Mouse (Mus musculus) heart, postnatal 14 days (tissue): Measurements from ENCODE around the gene Ap1g1. TPM values are rescaled to one million over a fixed set of nuclear protein-coding genes. Genes with fewer than 3 reads are reported as not detected.
A peak's percentile ranks its signal among the peaks of the same experiment; 100 is the strongest.
"Not testable (repeated sequence)": the region's sequence is repeated elsewhere in the genome, so short reads cannot be mapped to it uniquely, and the experiment has no call there.

ENCODE experiments used
- DNase-seq, 2 experiments: peaks; one replicate each; pipeline ENCODE4 v3.0.0; 2021 to 2022
- intact Hi-C: fragments of 180-260 bp; cut with DNase I; formaldehyde crosslinking; loops from one replicate; pipeline ENCODE4 v1.15.1; 2025
- total RNA-seq, 2 experiments: library from RNA; stranded (reverse); gene quantifications; 2 replicates each; pipeline ENCODE4 v1.2.3; 2021

Gene Ap1g1
- total RNA-seq, 2 experiments from 2014 or later, result 43.0 to 45.3 TPM

- DNase-seq, result no peak
- intact Hi-C loops, result no loop called here
Measured at GRCm38 (mm10) chr8:109854522-109854921, 76.2 kb downstream of the Ap1g1 start.

GRCm38 (mm10) chr8:109855451-109855850 is 77.1 kb downstream of the Ap1g1 start:
- no peak for DNase-seq
- intact Hi-C loops, result no loop called here

- peak; percentile 21 to 34 for DNase-seq
- intact Hi-C loops, result no loop called here
Measured at GRCm38 (mm10) chr8:109863398-109863797, 85.0 kb downstream of the Ap1g1 start.

GRCm38 (mm10) chr8:109864798-109865197 is 86.4 kb downstream of the Ap1g1 start:
- DNase-seq, result no peak
- intact Hi-C loops, result loop anchor here (5.0 kb wide), 1 partner anchor 87 kb away; the partner anchor contains the start of gene Ap1g1

- intact Hi-C loops, result loop anchor here (5.0 kb wide), 1 partner anchor 88 kb away; the partner anchor contains the start of gene Ap1g1
- no peak for DNase-seq
Measured at GRCm38 (mm10) chr8:109865536-109865935, 87.2 kb downstream of the Ap1g1 start.

- intact Hi-C loops, result loop anchor here (5.0 kb wide), 1 partner anchor 89 kb away; the partner anchor contains the start of gene Ap1g1
- no peak for DNase-seq
Measured at GRCm38 (mm10) chr8:109866690-109867089, 88.3 kb downstream of the Ap1g1 start.

- DNase-seq, result peak; percentile 98 to 99
- intact Hi-C loops, result loop anchor here (5.0 kb wide), 1 partner anchor 91 kb away; the partner anchor contains the start of gene Ap1g1
Measured at GRCm38 (mm10) chr8:109868003-109868679, 89.8 kb downstream of the Ap1g1 start, which contains the start of gene Phlpp2. Phlpp2 (plus strand) TSS chr8:109868542.

- no peak for DNase-seq
- intact Hi-C loops, result loop anchor here (5.0 kb wide), 1 partner anchor 92 kb away; the partner anchor contains the start of gene Ap1g1
Measured at GRCm38 (mm10) chr8:109868680-109869361, 90.5 kb downstream of the Ap1g1 start.

- DNase-seq, result no peak
- intact Hi-C loops, result loop anchor here (10.0 kb wide), 1 partner anchor 204 kb away; the partner anchor contains the start of gene Zfp612
Measured at GRCm38 (mm10) chr8:109871056-109871455, 92.7 kb downstream of the Ap1g1 start.

GRCm38 (mm10) chr8:109873800-109874199 is 95.4 kb downstream of the Ap1g1 start:
- intact Hi-C loops, result loop anchor here (10.0 kb wide), 1 partner anchor 201 kb away; the partner anchor contains the start of gene Zfp612
- not testable (repeated sequence) for DNase-seq

GRCm38 (mm10) chr8:109880012-109880662 is 101.8 kb downstream of the Ap1g1 start:
- intact Hi-C loops, result no loop called here
- DNase-seq, result peak in 1 of 2 experiments; percentile 4

GRCm38 (mm10) chr8:109885294-109885693 is 106.9 kb downstream of the Ap1g1 start:
- intact Hi-C loops, result no loop called here
- DNase-seq, result no peak

- DNase-seq, result no peak
- intact Hi-C loops, result no loop called here
Measured at GRCm38 (mm10) chr8:109889211-109889610, 110.9 kb downstream of the Ap1g1 start.

- intact Hi-C loops, result no loop called here
- DNase-seq, result no peak
Measured at GRCm38 (mm10) chr8:109890794-109891585, 112.6 kb downstream of the Ap1g1 start.

GRCm38 (mm10) chr8:109894636-109895035 is 116.3 kb downstream of the Ap1g1 start:
- intact Hi-C loops, result no loop called here
- DNase-seq, result no peak

- DNase-seq, result no peak
- intact Hi-C loops, result no loop called here
Measured at GRCm38 (mm10) chr8:109895355-109895754, 117.0 kb downstream of the Ap1g1 start.

GRCm38 (mm10) chr8:109902379-109902778 is 124.0 kb downstream of the Ap1g1 start:
- DNase-seq, result no peak
- intact Hi-C loops, result no loop called here

- intact Hi-C loops, result no loop called here
- no peak for DNase-seq
Measured at GRCm38 (mm10) chr8:109903909-109904469, 125.6 kb downstream of the Ap1g1 start.

GRCm38 (mm10) chr8:109904928-109905668 is 126.7 kb downstream of the Ap1g1 start:
- DNase-seq, result no peak
- intact Hi-C loops, result no loop called here
